Mouse (Mus musculus) right cerebral cortex, postnatal 4 days (tissue): ENCODE results near the gene Cobll1.

Experiments
- DNase-seq: peaks from one replicate; pipeline ENCODE4 v3.0.0-alpha.2; 2022

The Cobll1 gene

DNA sequence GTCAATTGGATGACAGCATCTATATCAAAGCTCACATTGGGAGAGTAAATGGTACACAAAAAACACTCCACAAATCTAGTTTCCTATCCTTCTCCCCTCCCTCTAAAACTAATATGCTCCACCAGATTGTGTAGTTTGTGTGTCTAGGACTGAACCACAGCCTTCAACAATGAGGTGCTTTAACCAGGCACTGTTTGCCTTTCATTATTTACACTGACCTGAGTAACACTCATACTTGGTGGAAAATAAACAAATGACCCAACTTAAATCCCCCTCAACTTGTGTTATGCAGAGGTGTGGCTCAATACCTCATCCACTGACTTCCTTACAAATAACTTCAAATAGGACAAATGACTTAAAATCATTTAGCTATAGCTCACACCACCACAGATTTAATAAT is 155.8 kb downstream of the Cobll1 start:
- no peak for DNase-seq

DNA sequence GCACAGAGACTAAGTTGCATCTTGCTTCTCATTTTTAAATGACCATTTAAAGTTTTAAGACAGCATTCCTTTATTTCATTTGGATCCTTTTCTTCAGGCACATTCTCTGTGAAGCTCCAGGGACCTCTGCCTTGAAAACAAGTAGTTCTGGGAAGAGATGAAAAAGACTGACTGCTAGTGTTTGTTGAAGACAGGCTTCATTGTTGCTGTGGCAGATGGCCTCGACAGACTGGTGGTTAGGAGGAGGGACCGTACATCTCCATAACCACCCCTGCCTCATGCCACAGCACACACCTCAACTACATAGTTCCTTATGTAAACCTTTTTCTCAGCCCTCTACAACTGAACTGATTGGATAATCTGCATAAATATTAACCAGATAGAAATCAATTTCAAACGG is 161.7 kb downstream of the Cobll1 start:
- DNase-seq = no peak

GRCm38 (mm10) chr2:65075840-65076239 is 163.4 kb downstream of the Cobll1 start:
- no peak for DNase-seq

DNA sequence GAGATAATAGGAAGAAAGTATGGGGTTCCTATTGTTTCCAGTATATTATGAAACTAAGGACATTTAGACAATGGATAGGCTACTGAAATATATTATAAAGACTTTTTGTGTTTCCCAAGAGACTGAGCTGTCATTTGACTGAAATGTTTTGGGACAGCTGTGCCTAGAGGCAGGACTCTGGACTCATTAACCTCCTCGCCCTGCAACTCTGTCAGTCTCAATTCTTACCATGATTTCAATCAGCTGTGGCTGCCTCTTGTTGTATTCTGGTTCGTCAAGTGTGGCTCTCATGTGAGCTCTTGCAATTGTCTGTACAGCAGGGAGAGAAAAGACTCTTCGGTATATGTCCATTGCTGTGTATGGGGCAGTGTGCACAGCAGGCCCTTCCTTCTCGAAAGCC is 163.8 kb downstream of the Cobll1 start:
- no peak for DNase-seq

GRCm38 (mm10) chr2:65072205-65072604 is 167.0 kb downstream of the Cobll1 start:
- DNase-seq = no peak

DNA sequence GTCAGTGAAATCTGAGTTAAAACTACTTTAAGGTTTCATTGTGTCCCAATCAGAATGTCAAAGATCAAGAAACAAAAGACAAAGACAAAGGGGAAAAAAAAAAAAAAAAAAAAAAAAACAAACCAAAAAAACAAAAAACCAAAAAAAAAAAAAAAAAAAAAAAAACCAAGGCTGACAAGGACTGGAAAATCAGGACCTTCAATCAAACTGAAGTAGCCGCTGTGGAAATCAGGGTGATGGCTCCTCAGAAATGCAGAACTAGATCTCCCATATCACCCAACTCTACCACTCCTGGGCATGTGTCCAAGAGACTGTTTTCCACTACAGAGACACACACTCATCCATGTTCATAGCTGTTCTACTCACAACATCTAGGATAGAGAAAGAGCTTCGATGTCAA is 185.4 kb downstream of the Cobll1 start:
- no peak for DNase-seq

DNA sequence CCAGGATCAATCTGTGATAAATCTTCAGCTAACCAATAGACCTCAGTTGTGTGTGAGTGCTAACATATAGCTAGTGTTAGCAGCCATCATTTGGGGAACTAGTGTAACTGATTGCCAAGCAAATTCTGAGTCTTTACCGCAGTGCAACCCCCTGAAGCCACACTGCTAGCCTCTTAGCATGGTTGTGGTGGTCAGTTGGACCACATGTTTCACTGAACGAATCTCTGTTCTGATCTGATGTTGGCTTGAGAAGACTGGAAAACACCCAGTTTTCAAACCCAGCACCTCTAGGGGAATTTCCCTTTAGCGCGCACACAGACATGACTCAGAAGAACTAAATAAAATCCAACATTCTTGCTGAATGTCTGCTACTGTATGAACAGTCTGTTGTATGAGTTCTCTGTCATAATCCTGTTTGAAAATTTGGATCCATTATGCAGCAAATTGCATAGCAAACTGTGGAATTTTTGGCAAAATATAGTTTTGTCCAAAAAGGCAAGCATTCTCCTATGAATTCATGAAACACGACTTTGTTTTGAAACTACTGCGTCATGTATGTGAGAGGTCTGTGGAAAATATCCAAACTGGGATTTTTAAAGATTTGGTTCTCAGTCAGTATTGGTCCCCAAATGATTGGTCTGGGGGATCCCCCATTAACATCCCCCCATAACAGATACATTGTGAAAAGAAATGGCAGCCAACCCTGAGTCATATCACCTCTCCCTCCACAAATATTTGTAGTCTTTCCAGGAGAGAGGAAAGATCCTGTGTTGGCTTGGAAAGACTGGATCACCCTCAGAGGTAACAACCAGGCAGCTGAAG is 186.8 kb downstream of the Cobll1 start:
- no peak for DNase-seq

DNA sequence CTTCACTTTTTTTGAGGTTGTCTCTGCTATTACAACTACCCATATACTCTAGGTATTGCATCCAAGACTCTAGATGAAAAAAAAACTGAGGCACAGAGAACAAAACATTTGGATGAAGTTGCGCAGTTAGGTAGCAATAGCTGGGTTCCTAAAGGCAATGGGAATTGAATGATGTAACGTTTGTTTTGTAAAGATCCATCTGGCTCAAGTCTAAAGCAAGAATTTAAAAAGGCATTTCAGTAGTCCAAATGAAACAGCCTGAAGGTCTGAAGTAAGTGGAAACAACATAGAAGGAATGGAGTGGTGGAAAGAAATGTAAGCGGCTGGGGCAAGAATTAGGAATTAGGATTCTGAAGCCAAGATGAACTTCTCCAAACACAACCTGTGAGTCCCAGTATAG is 188.4 kb downstream of the Cobll1 start:
- DNase-seq = no peak

DNA sequence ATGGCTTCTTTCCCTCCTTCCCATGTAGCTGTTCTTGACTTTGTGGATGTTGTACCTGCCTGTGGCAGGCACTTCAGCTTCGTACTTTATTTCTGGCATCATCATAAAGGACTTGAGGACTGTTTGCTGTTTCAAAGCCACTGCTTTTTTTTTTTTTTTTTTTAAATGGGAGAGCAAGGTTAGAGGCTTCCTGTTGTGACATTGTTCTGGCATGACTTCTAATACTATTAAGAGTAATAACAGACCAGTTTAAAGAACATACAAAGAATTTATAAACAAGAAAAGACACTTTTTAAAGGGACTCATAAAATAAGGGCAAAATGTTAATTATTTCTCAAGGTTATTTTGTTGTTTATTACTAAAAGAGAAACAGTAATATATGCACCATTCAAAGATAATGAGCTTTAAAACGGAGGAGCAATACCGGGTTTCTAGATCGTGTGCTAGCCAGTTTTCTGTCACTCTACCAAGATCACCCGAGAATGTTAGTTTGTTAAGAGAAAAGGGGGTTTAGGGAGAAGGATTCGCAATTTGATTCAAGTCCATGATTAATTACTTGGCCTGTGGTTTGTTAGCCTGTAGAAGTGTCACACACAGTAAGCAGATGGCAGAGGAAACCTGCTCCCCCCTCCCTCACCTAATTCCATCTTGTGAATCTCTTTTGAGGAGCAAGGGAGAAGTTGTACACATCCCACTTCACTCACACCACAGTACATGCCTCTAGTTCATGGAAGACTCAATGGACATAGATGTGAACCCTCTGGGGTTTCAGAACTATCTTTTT is 190.8 kb downstream of the Cobll1 start:
- no peak for DNase-seq
